Mouse (Mus musculus) heart, adult 2 months (tissue): Measurements from ENCODE around the gene Olfm2.

Source experiments
- CTCF ChIP-seq: fragments of 200-600 bp; IDR thresholded peaks from 2 replicates; pipeline ENCODE4 v1.8.1; 2022; ENCODE audit warnings: antibody characterized with exemption, mild to moderate bottlenecking, moderate library complexity
- POLR2A ChIP-seq: fragments of 200-500 bp; IDR thresholded peaks from 2 replicates; pipeline ENCODE4 v1.6.1; 2011; ENCODE audit warnings: mild to moderate bottlenecking, low read depth, low read length, control low read depth; ENCODE audit not compliant: insufficient read depth

- TF ChIP-seq CTCF (no peak), POLR2A (no peak)
These were observed 74.1 kb downstream of the Olfm2 start for GRCm38 (mm10) chr9:20672047-20672446.
